Mouse (Mus musculus): ENCODE measurements around the gene Golgb1. TPM values are rescaled to one million over a fixed set of nuclear protein-coding genes. Genes with fewer than 3 reads are reported as not detected.

Gene Golgb1
- total RNA-seq, 2 experiments from 2014 or later: 41.5 to 41.8 TPM

DNA sequence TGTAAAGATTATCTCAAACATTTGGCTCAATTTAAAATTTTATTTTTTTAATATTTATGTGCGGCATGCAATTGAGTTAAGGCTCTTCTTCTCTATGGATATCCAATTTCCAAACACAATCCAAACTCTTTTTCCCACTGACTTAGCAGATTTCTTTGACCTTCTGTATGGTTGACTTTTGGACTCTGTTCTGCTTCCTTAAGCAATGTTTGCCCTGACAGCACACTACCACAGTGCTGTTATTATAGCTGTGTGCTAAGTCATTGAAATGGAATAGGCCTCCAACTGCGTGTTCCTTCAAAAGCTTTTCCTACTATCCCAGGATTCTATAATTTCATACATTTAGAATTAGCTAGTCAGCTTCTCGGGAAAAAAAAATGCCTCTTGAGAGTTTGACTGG, 68.7 kb downstream of the Golgb1 start:
- DNase-seq: no peak

GRCm38 (mm10) chr16:36944895-36945424, 70.0 kb downstream of the Golgb1 start:
- peak; percentile 75 to 86 for DNase-seq

GRCm38 (mm10) chr16:36946459-36947159, 71.7 kb downstream of the Golgb1 start:
- no peak for DNase-seq

DNA sequence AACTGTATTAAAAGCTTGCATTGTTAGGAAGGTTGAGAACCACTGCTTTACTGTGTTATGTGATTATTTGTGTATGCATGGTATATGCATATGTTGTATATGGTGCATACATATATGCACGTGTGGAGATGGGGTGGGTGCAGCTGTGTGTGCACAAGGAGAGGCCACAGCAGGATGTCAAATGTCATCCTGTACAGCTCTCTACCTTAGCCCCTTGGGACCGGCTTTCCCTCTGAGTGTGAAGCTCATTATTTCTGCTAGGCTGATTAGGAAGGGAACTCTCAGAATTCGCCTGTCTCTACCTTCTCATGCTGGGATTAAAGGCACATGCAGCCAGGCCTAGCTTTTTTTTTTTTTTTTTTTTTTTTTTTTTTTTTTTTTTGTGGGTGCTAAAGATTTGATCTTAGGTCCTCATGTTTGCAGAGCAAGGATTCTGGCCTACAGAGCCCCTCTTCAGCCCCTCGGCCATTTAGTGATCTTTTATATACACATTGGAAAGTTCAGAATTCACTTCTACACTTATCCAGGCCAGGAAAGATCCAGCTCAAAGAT, 72.8 kb downstream of the Golgb1 start:
- DNase-seq: no peak

- DNase-seq: no peak
Measured at GRCm38 (mm10) chr16:36949614-36950336, 74.8 kb downstream of the Golgb1 start.

GRCm38 (mm10) chr16:36951029-36951428, 76.1 kb downstream of the Golgb1 start:
- DNase-seq: no peak

DNA sequence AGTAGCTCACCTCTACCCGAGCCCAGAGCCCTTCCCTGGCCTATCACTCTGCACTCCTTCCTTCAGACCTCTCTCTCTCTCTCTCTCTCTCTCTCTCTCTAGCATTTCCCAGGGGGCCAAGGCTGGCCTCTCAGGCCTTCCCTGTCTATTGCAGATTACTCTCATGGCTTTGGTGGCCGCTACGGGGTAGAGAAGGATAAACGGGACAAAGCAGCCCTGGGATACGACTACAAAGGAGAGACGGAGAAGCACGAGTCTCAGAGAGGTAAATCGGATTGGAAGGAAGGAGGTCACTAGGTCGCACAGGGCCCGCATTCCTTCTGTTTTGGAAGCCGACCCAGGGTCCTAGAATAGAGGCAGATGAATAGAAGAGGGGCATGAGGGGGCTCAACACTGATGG, 80.2 kb downstream of the Golgb1 start:
- DNase-seq: no peak

GRCm38 (mm10) chr16:36963415-36963814, 88.5 kb downstream of the Golgb1 start:
- no peak for DNase-seq

DNA sequence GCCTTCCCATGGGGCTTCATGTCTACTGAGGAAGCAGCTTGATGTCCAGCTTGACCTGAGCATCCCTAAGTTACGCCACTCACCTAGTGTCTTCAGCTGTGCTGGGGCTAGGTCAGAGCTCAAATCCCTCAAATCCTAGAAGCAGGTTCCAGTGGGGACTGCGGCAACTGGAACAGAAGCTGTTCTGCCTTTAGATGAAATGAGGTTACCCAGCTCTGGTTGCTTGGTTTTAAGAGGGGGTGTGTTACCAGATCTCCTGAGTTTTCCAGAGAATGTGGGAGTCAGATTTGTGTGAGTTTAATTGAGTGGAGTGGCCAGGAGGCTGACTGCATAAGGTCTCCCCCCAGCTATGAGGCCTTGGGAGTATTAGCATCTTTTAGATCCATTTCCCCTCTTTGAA, 104.2 kb downstream of the Golgb1 start:
- no peak for DNase-seq

Other genes with a start within 250 kb of the Golgb1 start
- 1 to 10 TPM in 1 of 2 experiments, under 1 TPM in 1; 0.87 to 1.8 TPM for gene Cd86, start 209.1 kb upstream of the Golgb1 start, total RNA-seq (2021)
- under 1 TPM in 1 of 2 experiments, not detected in 1; 0.44 TPM for gene Ildr1, start 181.2 kb upstream of the Golgb1 start, total RNA-seq (2021)
- gene Slc15a2, start 90.2 kb upstream of the Golgb1 start, total RNA-seq (2021): 1 to 10 TPM; 2.1 to 5.1 TPM
- 10 to 100 TPM; 17.4 to 17.9 TPM for gene Iqcb1, start 46.8 kb upstream of the Golgb1 start, total RNA-seq (2021)
- 1 to 10 TPM; 1.2 to 1.5 TPM for gene Eaf2, start 137 bp upstream of the Golgb1 start, total RNA-seq (2021)
- 10 to 100 TPM in 1 of 2 experiments, 1 to 10 TPM in 1; 10.0 to 12.4 TPM for gene Hcls1, start 59.8 kb downstream of the Golgb1 start, total RNA-seq (2021)
- gene Fbxo40, start 115.3 kb downstream of the Golgb1 start, total RNA-seq (2021): 100 to 1,000 TPM; 187 to 205 TPM
- gene Polq, start 136.6 kb downstream of the Golgb1 start, total RNA-seq (2021): 1 to 10 TPM; 4.4 to 5.8 TPM